Mouse (Mus musculus) adrenal gland, postnatal 25 days (tissue): ENCODE measurements around the gene Ccnc. TPM values are rescaled to one million over a fixed set of nuclear protein-coding genes. Genes with fewer than 3 reads are reported as not detected.
"Not testable (repeated sequence)": the region's sequence is repeated elsewhere in the genome, so short reads cannot be mapped to it uniquely, and the experiment has no call there.

Source experiments
- DNase-seq: peaks from one replicate; pipeline ENCODE4 v3.0.0; 2021; ENCODE audit warnings: mixed read lengths
- total RNA-seq: library from RNA; stranded (reverse); gene quantifications from 2 replicates; pipeline ENCODE4 v1.2.3, GENCODE M21; 2021

Gene Ccnc
- total RNA-seq, 1 experiment from 2014 or later: 23.9 TPM

DNA sequence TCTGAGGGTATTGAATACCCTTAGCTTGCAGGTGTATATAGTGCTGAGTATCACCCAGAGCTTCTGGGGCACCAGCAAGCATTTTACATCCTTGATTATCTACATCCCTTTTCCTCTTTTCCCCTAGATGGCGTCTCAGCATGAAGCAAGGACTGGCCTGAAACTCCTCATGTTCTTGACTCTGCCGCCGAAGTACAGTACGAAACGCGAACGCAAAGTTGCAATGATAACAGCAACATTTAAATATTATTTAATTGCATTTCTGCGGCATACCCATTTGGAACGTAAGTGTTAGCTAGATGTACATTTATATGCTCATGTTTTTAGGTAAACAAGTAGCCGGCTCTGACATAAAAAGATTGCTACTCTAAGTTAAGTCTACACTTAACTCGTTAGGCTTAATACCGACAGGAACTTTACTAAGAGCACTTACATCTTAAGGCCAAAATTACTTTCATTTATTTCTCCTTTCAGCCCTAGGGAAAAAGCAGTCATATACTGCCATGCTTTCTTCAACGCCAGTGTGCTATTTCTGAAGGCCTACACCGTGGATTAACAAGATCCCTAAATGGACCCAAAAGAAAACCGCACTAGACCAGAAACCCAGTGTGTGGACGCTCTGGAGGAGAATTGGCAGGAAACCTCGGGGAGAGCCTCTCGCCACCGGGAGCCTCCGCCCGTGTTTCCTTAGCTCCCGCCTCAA is 438 bp upstream of the Ccnc start:
- no peak for DNase-seq

GRCm38 (mm10) chr4:21739169-21739568 is 11.7 kb downstream of the Ccnc start:
- no peak for DNase-seq

- DNase-seq: not testable (repeated sequence)
These were observed 16.6 kb downstream of the Ccnc start for GRCm38 (mm10) chr4:21744142-21744541.

DNA sequence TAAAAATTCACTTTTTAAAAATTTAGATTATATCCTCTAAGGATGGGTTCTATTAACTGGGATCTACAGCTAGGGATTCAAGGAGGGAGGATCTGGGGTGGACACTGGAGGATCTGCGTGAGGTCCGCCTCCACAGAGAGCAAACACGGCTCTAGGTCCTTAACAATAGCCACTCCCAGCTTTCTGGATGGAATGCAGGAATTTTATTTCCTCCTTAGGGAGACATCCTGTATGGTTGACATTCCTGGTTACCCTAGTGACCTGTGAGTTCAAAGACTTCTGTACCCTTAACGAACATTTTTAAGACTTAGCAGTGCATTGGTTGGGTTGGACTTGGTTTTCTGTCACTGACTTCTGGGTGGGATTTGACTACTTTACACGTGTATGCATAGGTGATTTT is 18.2 kb downstream of the Ccnc start:
- DNase-seq: no peak

DNA sequence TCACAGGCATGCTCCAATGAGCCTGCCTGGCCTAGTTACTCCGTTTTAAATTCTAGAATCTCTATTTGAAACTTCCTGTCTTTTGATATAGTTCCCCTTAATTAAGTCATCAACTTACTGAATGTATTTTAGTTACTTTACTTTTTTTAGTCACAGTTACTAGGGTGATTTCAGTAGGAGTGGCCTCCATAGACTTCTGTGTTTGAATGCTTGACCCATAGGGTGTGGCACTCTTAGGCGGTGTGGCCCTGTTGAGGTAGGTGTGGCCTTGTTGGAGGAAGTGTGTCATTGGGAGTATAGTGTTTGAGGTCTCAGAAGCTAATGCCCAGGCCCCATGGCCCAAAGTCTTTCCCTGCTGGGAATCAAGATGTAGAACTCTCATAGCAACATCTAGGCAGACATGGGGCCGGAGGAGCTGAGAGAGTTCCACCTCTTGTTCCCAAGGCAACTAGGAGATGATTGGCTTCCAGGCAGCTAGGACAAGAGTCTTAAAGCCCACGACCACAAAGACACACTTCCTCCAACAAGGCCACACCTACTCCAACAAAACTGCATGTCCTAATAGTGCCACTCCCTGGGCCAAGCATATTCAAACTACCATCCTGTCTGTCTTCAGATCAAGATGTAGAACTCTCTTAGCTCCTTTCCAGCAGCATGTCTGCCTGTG is 27.8 kb downstream of the Ccnc start:
- DNase-seq: no peak

DNA sequence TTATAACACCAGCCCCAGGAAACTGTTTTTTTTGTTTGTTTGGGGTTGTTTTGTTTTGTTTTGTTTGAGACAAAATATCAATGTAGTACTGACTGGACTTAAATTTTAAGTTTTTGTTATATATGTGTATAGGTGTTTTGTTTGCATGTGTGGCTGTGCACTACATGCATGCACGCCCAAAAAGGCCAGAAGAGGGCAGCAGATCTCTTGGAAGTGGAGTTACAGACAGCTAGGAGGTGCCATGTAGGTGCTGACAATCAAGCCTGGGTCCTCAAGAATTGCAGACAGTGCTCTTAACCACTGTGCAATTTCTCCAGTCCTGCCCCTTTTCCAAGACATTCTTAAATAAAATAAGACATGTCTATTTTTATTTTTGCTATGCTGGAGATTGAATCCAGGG is 31.4 kb downstream of the Ccnc start:
- DNase-seq: no peak

GRCm38 (mm10) chr4:21761416-21762160 is 34.1 kb downstream of the Ccnc start:
- no peak for DNase-seq

DNA sequence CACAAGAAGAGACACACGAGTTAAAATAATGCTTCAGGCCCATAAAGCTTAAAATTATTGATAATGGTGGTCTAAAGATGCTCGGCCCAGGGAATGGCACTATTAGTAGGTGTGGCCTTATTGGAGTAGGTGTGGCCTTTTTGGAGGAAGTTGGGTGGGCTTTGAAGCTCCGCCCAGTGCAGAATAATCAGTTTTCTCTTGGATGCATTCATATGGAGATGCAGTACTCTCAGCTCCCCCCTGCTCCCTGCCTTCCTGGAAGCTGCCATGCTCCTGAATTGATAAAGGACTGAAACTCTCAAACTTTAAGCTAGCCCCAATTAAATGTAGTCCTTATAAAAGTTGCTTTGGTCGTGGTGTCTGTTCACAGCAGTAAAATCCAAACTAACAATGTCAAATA is 36.3 kb downstream of the Ccnc start:
- DNase-seq: no peak

DNA sequence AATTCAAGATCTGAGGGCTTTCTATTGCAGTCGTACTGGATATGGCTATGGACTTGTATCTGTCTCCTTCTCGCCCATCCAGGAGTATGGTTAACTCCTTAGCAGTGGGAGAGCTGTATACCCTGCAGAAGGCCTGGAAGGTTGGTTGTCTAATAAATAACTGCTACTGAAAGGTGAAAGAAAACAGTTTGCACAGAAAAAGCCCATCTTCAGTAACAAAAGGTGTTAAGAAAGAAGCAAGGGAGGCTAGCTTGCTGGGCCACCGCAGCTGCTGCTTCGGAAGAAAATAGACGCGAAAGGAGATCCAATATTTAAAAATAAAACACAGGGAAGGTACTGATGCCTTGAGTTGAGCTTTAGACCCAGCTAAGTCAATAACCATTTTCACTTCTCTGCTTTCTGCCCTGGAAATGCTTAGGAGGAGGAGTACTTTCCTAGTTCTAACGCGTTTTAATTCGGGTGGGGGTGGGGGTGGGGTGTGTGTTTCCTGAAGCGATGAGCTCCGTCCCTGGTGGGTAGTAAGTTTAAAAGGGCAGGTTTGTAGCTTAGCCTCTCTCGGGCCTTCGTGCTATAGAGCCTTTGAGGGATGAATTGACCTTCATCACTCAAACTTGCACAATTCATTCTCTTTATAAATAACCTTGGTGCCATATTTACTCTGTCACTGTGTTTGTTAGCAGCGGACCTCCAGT is 38.8 kb downstream of the Ccnc start:
- DNase-seq: no peak

- peak; percentile 77 for DNase-seq
These were observed 39.4 kb downstream of the Ccnc start, which contains the start of the genes Usp45 and Tstd3 for GRCm38 (mm10) chr4:21766863-21767304. Usp45 (plus strand) TSS chr4:21767156. Tstd3 (minus strand) TSS chr4:21767212.

GRCm38 (mm10) chr4:21771064-21771463 is 43.6 kb downstream of the Ccnc start:
- no peak for DNase-seq

- no peak for DNase-seq
These were observed 44.8 kb downstream of the Ccnc start for GRCm38 (mm10) chr4:21772306-21772705.

GRCm38 (mm10) chr4:21776091-21776945 is 48.8 kb downstream of the Ccnc start:
- DNase-seq: peak; percentile 97

- no peak for DNase-seq
These were observed 49.4 kb downstream of the Ccnc start for GRCm38 (mm10) chr4:21776946-21777265.

DNA sequence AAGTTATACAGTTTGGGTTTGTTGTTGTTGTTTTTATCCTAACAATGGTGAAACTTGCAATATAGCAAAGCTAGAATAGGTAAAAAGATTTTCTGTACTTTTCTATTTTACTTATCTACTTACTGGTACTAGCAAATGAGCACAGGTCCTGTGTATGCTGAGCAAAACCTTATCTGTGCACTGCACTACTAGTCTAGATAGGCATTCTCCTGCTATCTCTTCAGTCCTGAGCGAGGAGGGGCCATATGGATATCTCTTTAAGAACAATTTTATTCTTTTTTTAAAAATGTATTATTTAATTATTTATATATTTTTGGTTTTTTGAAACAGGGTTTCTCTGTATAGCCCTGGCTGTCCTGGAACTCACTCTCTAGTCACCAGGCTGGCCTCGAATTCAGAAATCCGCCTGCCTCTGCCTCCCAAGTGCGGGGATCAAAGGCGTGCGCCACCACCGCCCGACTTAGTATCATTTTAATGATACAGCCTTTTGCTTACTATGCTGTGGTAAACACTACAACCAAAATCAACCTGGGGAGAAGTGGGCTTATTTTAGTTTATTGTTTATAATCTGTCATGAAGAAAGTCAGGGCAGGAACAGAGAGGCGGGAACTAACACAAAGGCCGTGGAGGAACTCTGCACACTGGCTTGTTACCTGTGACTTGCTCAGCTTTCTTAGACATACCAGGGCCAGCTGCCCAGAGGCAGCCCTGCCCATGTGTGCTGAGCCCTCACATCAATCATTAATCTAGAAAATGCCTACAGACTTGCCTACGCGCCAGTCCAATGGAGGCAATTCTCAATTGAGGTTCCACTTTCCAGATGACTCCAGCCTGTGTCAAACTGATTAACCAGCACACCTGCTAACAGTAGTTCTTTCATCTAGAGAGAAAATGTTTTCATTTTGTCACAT is 53.6 kb downstream of the Ccnc start:
- no peak for DNase-seq

GRCm38 (mm10) chr4:21786268-21786667 is 58.8 kb downstream of the Ccnc start:
- DNase-seq: no peak

DNA sequence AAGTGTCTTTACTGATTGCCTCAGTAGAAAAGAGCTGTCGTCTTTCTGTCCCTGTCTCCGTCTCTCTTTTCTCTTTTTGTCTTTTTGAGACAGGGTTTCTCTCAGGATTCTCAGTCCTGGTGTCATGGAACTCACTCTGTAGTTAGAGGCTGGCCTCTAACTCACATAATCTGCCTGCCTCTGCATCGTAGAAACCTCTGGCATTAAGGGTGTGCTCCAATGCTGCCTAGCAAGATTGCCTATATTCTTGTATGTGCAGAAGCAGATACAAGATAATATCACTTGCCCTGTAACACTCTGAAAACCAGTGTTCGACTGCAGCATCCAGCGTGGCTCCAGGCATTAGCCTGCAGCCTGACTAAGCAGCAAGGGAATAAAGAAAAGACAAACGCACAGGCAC is 61.4 kb downstream of the Ccnc start:
- DNase-seq: no peak

DNA sequence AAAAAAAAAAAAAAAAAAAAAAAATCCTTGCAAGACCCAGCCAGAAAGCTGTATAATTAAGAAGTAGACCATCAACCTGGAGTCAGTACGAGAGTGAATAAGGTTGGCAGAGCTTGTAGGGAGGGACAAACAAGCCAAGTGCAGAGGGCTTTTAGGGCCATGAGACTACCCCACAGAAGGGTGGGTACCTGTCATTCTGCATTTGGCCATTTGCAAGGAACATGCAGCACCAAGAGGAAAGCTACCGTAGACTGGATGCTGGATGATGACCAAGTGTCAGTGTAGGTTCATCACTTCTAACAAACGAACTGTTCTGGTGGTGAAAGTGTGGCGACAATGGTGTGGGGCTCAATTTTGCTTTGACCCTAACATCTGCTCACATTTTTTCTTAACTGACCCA is 62.3 kb downstream of the Ccnc start:
- DNase-seq: no peak

- no peak for DNase-seq
These were observed 66.1 kb downstream of the Ccnc start for GRCm38 (mm10) chr4:21793631-21794030.

GRCm38 (mm10) chr4:21801013-21801412 is 73.5 kb downstream of the Ccnc start:
- DNase-seq: no peak

GRCm38 (mm10) chr4:21801620-21802019 is 74.1 kb downstream of the Ccnc start:
- DNase-seq: no peak
